Mouse (Mus musculus): ENCODE results near the gene Mup15.
"Not testable (repeated sequence)": the region's sequence is repeated elsewhere in the genome, so short reads cannot be mapped to it uniquely, and the experiment has no call there.

The Mup15 gene

DNA sequence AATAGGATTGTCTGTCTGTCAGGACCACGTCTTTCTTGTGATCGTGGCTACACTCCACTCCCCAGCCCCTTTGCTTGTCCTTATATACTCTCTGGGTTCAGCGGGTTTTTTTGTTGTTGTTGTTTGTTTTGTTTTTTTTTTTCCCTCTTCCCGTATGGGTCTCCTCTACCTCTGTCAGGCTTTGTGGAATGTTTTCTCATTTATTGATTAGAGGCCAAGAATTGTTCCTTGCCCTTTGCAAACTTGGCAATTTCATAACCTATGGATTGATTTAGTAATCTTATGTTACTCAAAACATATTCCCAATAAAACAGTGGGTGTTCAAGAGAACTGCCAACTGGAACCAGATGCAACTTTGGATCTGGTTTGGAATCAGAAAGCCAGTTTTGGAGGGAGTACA lies at the start of gene Mup15:
TSS of gene Mup15 (minus strand) at position 101 of the 400 bp plus-strand sequence.
- DNase-seq, result not testable (repeated sequence)

Data from kidney, postnatal 4 days (tissue).